Mouse (Mus musculus): Measurements from ENCODE around the gene Ltb4r1.

Gene Ltb4r1

GRCm38 (mm10) chr14:55787731-55788130 is 22.0 kb downstream of the Ltb4r1 start:
- DNase-seq: no peak

GRCm38 (mm10) chr14:55788256-55789050 is 22.7 kb downstream of the Ltb4r1 start, which contains the start of gene Ripk3:
Gene Ripk3, minus strand, starts transcription at chr14:55788865.
- peak; percentile 63 to 72 for DNase-seq

GRCm38 (mm10) chr14:55793461-55793860 is 27.7 kb downstream of the Ltb4r1 start:
- no peak for DNase-seq

GRCm38 (mm10) chr14:55793946-55794345 is 28.2 kb downstream of the Ltb4r1 start:
- no peak for DNase-seq

- no peak for DNase-seq
Observed at GRCm38 (mm10) chr14:55795380-55796163, 29.8 kb downstream of the Ltb4r1 start.

GRCm38 (mm10) chr14:55814885-55815284 is 49.1 kb downstream of the Ltb4r1 start:
- DNase-seq: peak in 1 of 2 experiments; percentile 32

- no peak for DNase-seq
Observed at GRCm38 (mm10) chr14:55815310-55815751, 49.6 kb downstream of the Ltb4r1 start.

Data from thymus, adult 18-20 months (tissue).